Mouse (Mus musculus) erythroblast, embryonic 14.5 days (primary cell): Measurements from ENCODE around the gene Cep41.

Source experiments
- GATA1 ChIP-seq: IDR thresholded peaks from 2 replicates; pipeline ENCODE4 v1.6.1; 2012; ENCODE audit warnings: low read length, inconsistent platforms, mixed read lengths
- TAL1 ChIP-seq: IDR thresholded peaks from 3 replicates; pipeline ENCODE4 v1.6.1; 2012; ENCODE audit warnings: low read length, inconsistent platforms, mixed read lengths

DNA sequence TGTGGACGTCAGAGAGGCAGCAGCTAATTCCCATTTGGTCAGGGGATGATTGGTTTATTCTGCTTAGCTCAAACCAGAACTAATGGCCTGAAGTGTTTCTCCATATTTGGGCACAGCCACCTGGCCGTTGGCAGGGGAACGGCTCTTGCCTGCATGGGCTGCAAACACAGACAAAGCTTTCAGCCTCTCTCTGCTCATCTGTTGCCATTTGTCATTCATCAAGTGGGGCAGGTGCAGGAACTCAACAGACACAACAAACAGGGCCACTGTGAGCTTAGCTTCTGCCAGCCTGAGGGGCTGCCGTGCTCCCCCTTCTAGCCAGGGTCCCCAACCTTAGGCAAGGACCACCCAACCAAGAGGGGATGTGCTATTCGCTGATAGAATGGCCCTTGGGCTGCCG, 65.4 kb downstream of the Cep41 start:
- TF ChIP-seq TAL1 (no peak), GATA1 (no peak)
